ENCODE assay signal across 17 mouse cellular contexts in genomic region chr8:82407060-82407459, GRCm38 (mm10). TPM values are rescaled to one million over a fixed set of nuclear protein-coding genes. Genes with fewer than 3 reads are reported as not detected.
"Had no signal": no experiment of that assay in that cellular context is flagged by ENCODE, and none has a peak within 500 bp of the region (broad histone marks: within the 10 kb centered on the region; RNA-seq: fewer than 3 reads in every experiment).

No protein-coding gene starts in this region.

- H3K4me3 ChIP-seq: neural tube, embryonic 12.5 days; neural tube, embryonic 13.5 days; neural tube, embryonic 15.5 days; stomach, embryonic 15.5 days had no signal

- H3K9ac ChIP-seq: neural tube, embryonic 12.5 days; neural tube, embryonic 13.5 days; neural tube, embryonic 15.5 days; stomach, embryonic 15.5 days had no signal

- H3K9me3 ChIP-seq: neural tube, embryonic 12.5 days; neural tube, embryonic 13.5 days; neural tube, embryonic 15.5 days; stomach, embryonic 15.5 days had no signal

- DNase-seq: retina, postnatal 1 day; right cerebral cortex, adult 18-20 months; right cerebral cortex, postnatal 14 days; right cerebral cortex, postnatal 25 days; right cerebral cortex, postnatal 4 days; thymus, adult 18-20 months; thymus, adult 2 months; thymus, postnatal 14 days; thymus, postnatal 25 days; thymus, postnatal 36 days; thymus, postnatal 4 days had no signal

- H3K27me3 ChIP-seq: neural tube, embryonic 12.5 days; neural tube, embryonic 15.5 days; stomach, embryonic 15.5 days had no signal

- H3K4me2 ChIP-seq: neural tube, embryonic 12.5 days; neural tube, embryonic 13.5 days; neural tube, embryonic 15.5 days; stomach, embryonic 15.5 days had no signal

- H3K27ac ChIP-seq: neural tube, embryonic 12.5 days; neural tube, embryonic 13.5 days; neural tube, embryonic 15.5 days; stomach, embryonic 15.5 days; stomach, postnatal 0 days had no signal

- H3K36me3 ChIP-seq: neural tube, embryonic 12.5 days; neural tube, embryonic 13.5 days; neural tube, embryonic 15.5 days; stomach, embryonic 15.5 days had no signal

RNA-seq across cellular contexts. Expression of gene Il15, which starts 4.0 kb away (rescaled TPM):
- polyA plus RNA-seq: neural tube, embryonic 14.5 days had no signal
